Mouse (Mus musculus): ENCODE results near the gene Ankrd55.

Gene Ankrd55

GRCm38 (mm10) chr13:112371729-112372128, 83.5 kb downstream of the Ankrd55 start:
- no peak for DNase-seq (ENCODE audit: extremely low spot score, low read depth, low spot score)

GRCm38 (mm10) chr13:112375766-112376165, 87.5 kb downstream of the Ankrd55 start:
- DNase-seq (ENCODE audit: extremely low spot score, low read depth, low spot score): no peak

- DNase-seq (ENCODE audit: extremely low spot score, low read depth, low spot score): no peak
Measured at GRCm38 (mm10) chr13:112378782-112379305, 90.6 kb downstream of the Ankrd55 start.

- DNase-seq (ENCODE audit: extremely low spot score, low read depth, low spot score): no peak
Measured at GRCm38 (mm10) chr13:112381476-112381875, 93.2 kb downstream of the Ankrd55 start.

- DNase-seq (ENCODE audit: extremely low spot score, low read depth, low spot score): no peak
Measured at GRCm38 (mm10) chr13:112382457-112382856, 94.2 kb downstream of the Ankrd55 start.

GRCm38 (mm10) chr13:112382956-112383355, 94.7 kb downstream of the Ankrd55 start:
- no peak for DNase-seq (ENCODE audit: extremely low spot score, low read depth, low spot score)

- DNase-seq (ENCODE audit: extremely low spot score, low read depth, low spot score): no peak
Measured at GRCm38 (mm10) chr13:112383941-112384659, 95.8 kb downstream of the Ankrd55 start.

GRCm38 (mm10) chr13:112385040-112385439, 96.8 kb downstream of the Ankrd55 start:
- no peak for DNase-seq (ENCODE audit: extremely low spot score, low read depth, low spot score)

GRCm38 (mm10) chr13:112386494-112387075, 98.3 kb downstream of the Ankrd55 start:
- no peak for DNase-seq (ENCODE audit: extremely low spot score, low read depth, low spot score)

- no peak for DNase-seq (ENCODE audit: extremely low spot score, low read depth, low spot score)
Measured at GRCm38 (mm10) chr13:112387279-112387678, 99.0 kb downstream of the Ankrd55 start.

- no peak for DNase-seq (ENCODE audit: extremely low spot score, low read depth, low spot score)
Measured at GRCm38 (mm10) chr13:112388176-112388575, 99.9 kb downstream of the Ankrd55 start.

- DNase-seq (ENCODE audit: extremely low spot score, low read depth, low spot score): no peak
Measured at GRCm38 (mm10) chr13:112390206-112390605, 102.0 kb downstream of the Ankrd55 start.

GRCm38 (mm10) chr13:112391354-112391753, 103.1 kb downstream of the Ankrd55 start:
- no peak for DNase-seq (ENCODE audit: extremely low spot score, low read depth, low spot score)

GRCm38 (mm10) chr13:112393356-112393755, 105.1 kb downstream of the Ankrd55 start:
- DNase-seq (ENCODE audit: extremely low spot score, low read depth, low spot score): no peak

- no peak for DNase-seq (ENCODE audit: extremely low spot score, low read depth, low spot score)
Measured at GRCm38 (mm10) chr13:112394271-112394670, 106.0 kb downstream of the Ankrd55 start.

- no peak for DNase-seq (ENCODE audit: extremely low spot score, low read depth, low spot score)
Measured at GRCm38 (mm10) chr13:112404723-112405122, 116.5 kb downstream of the Ankrd55 start.

- no peak for DNase-seq (ENCODE audit: extremely low spot score, low read depth, low spot score)
Measured at GRCm38 (mm10) chr13:112405184-112405583, 116.9 kb downstream of the Ankrd55 start.

- no peak for DNase-seq (ENCODE audit: extremely low spot score, low read depth, low spot score)
Measured at GRCm38 (mm10) chr13:112406618-112407017, 118.4 kb downstream of the Ankrd55 start.

- DNase-seq (ENCODE audit: extremely low spot score, low read depth, low spot score): no peak
Measured at GRCm38 (mm10) chr13:112407181-112407700, 119.0 kb downstream of the Ankrd55 start.

GRCm38 (mm10) chr13:112407776-112408490, 119.7 kb downstream of the Ankrd55 start:
- no peak for DNase-seq (ENCODE audit: extremely low spot score, low read depth, low spot score)

GRCm38 (mm10) chr13:112408701-112409100, 120.5 kb downstream of the Ankrd55 start:
- DNase-seq (ENCODE audit: extremely low spot score, low read depth, low spot score): no peak
